Mouse (Mus musculus) erythroblast, embryonic 14.5 days (primary cell): ENCODE results near the gene Stat2. TPM values are rescaled to one million over a fixed set of nuclear protein-coding genes. Genes with fewer than 3 reads are reported as not detected.
A peak's percentile ranks its signal among the peaks of the same experiment; 100 is the strongest.

Experiments
- H3K27me3 ChIP-seq: 2 replicates; pipeline ENCODE4 v1.6.1; 2012; ENCODE audit warnings: inconsistent platforms; ENCODE audit not compliant: control insufficient read depth
- H3K36me3 ChIP-seq: 2 replicates; pipeline ENCODE4 v1.6.1; 2012; ENCODE audit warnings: mild to moderate bottlenecking, inconsistent platforms; ENCODE audit not compliant: control insufficient read depth
- H3K4me1 ChIP-seq: 2 replicates; pipeline ENCODE4 v1.6.1; 2012; ENCODE audit warnings: inconsistent platforms; ENCODE audit not compliant: control insufficient read depth
- H3K4me3 ChIP-seq: replicated peaks from 2 replicates; pipeline ENCODE3; 2012; ENCODE audit warnings: moderate library complexity, mild to moderate bottlenecking, inconsistent platforms
- H3K9me3 ChIP-seq: 2 replicates; pipeline ENCODE4 v1.6.1; 2012; ENCODE audit warnings: low read length, inconsistent platforms, mixed read lengths; ENCODE audit not compliant: control insufficient read depth
- GATA1 ChIP-seq: IDR thresholded peaks from 2 replicates; pipeline ENCODE4 v1.6.1; 2012; ENCODE audit warnings: low read length, inconsistent platforms, mixed read lengths
- TAL1 ChIP-seq: IDR thresholded peaks from 3 replicates; pipeline ENCODE4 v1.6.1; 2012; ENCODE audit warnings: low read length, inconsistent platforms, mixed read lengths
- polyA plus RNA-seq: library from polyadenylated mRNA; stranded (reverse); fragments of >175 nt; gene quantifications from 2 replicates; pipeline ENCODE4 v1.2.3, GENCODE M21; 2012

Gene Stat2
- 0.16 and 0.23 TPM in 2 replicates for polyA plus RNA-seq

DNA sequence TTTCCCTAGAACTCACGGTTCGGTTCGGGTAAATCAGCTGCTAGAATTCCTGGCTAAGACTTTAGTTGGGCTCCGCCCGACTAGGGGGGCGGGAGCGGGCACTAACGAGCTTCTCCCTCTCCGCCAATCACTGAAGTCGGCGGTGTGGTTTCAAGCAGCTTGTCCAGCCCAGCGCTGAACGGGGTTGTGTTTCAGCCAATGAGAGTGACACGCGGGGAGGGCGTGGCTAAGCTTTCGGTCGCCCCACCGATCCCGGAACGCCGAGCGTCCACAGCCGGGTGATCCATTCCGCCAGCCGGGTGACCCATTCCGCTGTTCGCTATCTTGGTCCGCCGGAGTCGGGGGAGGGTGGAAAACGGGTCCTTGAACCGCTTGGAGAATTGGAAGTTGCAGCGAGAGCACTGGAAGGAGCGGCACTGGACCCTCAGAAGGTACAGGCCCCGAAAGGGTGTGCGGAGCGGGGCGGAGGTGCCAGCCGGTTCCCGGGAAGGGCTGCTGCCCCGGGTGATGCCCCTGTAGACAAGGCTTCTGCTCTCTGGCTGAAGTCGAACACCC, at the start of gene Stat2:
Gene Stat2, plus strand, starts transcription at position 273 of the 555 bp plus-strand sequence.
- no peaks in the 10 kb centered on the region for H3K27me3 ChIP-seq
- H3K36me3 ChIP-seq = peaks cover 4% of the 10 kb centered on the region; the same call in 1 of the 2 replicates
- TF ChIP-seq TAL1 (no peak), GATA1 (no peak)
- H3K4me3 ChIP-seq = peak within 1 kb of the TSS; percentile 86
- peaks cover 32% of the 10 kb centered on the region for H3K4me1 ChIP-seq
- no peaks in the 10 kb centered on the region for H3K9me3 ChIP-seq

DNA sequence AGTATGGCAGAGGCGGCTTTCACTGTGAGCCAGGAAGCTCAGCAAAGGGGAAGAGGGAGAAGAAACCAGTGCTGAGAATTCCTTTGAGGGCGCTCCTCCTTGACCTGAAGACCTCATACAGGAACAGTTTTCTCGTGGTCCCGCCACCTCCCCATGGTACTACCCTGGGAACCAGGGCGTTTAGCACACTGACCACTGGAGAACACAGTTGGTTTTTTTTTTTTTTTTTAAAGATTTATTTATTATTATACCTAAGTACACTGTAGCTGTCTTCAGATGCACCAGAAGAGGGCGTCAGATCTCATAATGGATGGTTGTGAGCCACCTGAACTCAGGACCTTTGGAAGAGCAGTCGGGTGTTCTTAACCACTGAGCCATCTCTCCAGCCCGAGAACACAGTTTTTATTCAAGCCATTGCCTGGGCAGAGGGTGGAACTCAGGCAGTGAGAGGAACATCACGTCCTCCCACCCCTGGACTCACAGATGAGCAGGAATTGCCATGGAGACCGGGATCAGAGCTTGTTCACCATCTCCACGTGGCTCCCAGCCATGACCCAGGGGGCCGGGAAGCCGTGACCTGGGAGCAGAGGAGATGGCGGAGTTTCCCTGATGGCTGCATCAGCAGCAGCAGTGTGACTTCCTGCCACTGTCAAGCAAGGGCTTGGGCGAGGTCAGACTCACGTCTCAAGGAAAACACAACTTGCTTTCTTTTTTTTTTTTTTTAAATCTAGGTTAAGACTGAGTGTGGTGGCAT, 48.6 kb upstream of the Stat2 start:
- H3K4me1 ChIP-seq = peaks cover 35% of the 10 kb centered on the region
- TF ChIP-seq GATA1 (no peak), TAL1 (no peak)
- H3K36me3 ChIP-seq = no peaks in the 10 kb centered on the region
- no peaks in the 10 kb centered on the region for H3K27me3 ChIP-seq
- H3K9me3 ChIP-seq = no peaks in the 10 kb centered on the region
- H3K4me3 ChIP-seq = no peak overlapping the region

DNA sequence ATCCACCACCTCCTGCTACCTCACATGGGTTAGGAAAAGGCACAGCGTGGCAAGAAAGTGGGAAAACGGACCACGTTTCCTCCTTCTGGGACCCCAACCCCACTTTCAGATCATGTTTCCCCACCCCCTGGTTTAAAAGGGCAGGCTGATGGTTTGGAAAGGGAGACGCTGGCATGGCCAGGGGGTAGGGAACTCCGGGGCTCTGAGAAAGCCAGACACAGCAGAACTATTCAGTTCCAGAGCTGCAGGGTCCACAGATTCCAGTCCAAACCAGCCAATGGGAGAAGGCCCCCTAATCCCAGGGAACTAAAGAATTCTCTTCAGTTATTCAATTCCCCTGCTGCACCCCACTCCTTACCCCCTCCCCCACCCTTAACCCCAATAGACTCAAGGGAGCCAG, 45.3 kb upstream of the Stat2 start:
- no peak for TF ChIP-seq TAL1
- no peak for TF ChIP-seq GATA1
- peaks cover 33% of the 10 kb centered on the region for H3K4me1 ChIP-seq
- no peaks in the 10 kb centered on the region for H3K9me3 ChIP-seq
- no peak overlapping the region for H3K4me3 ChIP-seq
- H3K36me3 ChIP-seq = no peaks in the 10 kb centered on the region; the same call in 1 of the 2 replicates
- H3K27me3 ChIP-seq = no peaks in the 10 kb centered on the region

DNA sequence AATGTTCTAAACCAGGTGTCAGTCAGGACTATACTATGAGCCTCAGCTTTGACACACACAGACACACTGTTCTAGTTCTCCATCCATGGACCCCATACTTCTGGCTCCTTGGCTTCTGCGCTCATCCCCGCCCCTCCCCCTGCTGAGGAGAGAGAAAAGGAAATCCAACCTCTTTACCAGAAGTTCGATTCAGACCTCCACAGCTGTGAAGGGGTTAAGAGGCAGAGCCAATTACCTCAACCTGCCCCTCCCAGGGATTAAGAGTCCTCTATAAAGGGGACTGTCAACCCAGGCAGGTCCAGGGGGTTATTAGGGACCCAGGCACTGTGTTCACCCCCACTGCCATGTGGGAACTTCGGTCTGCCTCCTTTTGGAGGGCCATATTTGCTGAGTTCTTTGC, 44.8 kb upstream of the Stat2 start, which contains the start of gene Mip:
Gene Mip, plus strand, starts transcription at position 301 of the 400 bp plus-strand sequence.
- H3K36me3 ChIP-seq = peaks cover under 1% of the 10 kb centered on the region; the same call in 1 of the 2 replicates
- no peaks in the 10 kb centered on the region for H3K27me3 ChIP-seq
- H3K9me3 ChIP-seq = no peaks in the 10 kb centered on the region
- H3K4me1 ChIP-seq = peaks cover 35% of the 10 kb centered on the region
- TF ChIP-seq TAL1 (no peak), GATA1 (no peak)
- no peak within 1 kb of the TSS for H3K4me3 ChIP-seq

DNA sequence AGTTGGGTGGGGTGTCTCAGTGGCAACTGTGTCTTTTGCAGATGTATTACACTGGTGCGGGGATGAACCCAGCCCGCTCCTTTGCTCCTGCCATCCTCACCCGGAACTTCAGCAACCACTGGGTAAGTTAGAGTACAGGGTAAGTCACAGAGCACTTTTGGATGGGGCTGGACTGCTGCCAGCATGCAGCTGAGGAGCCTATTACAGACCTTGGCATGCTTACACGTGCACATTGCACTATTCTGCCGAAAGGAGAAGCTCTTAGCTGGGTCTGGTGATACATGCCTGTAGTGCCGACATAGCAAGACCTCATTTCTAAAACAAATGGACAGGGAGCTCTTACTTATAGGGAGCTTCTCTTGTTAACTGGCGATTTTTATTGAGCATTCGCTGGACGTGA, 42.8 kb upstream of the Stat2 start:
- Histone ChIP-seq H3K27me3 (no peaks in the 10 kb centered on the region), H3K4me3 (no peak overlapping the region)

DNA sequence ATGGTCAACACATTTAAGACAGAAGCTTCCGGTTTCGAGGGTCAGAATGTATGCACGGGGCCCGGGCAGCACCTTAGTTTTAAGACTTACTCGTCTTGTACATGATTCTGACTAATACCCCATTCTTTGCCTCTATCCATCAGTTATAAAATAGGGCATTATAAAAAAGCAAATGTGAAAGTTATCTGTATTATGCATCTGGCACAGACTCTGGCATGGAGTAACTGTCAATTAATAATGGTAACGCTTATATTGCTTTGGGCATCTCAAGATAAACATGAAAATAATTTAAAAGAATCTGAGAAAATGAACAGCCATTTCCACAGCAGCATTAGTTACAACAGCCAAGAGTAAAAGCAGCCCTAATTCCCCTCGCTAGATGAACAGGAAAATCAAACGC, 42.4 kb upstream of the Stat2 start:
- H3K9me3 ChIP-seq = no peaks in the 10 kb centered on the region
- no peak overlapping the region for H3K4me3 ChIP-seq
- peaks cover 40% of the 10 kb centered on the region for H3K4me1 ChIP-seq
- H3K27me3 ChIP-seq = no peaks in the 10 kb centered on the region
- H3K36me3 ChIP-seq = peaks cover 2% of the 10 kb centered on the region; the same call in 1 of the 2 replicates
- TF ChIP-seq TAL1 = no peak
- TF ChIP-seq GATA1 = no peak

More for the DNA sequence above, 42.8 kb upstream of the Stat2 start:
- H3K36me3 ChIP-seq = peaks cover 2% of the 10 kb centered on the region; the same call in 1 of the 2 replicates
- H3K9me3 ChIP-seq = no peaks in the 10 kb centered on the region
- TF ChIP-seq GATA1 (no peak), TAL1 (no peak)
- H3K4me1 ChIP-seq = peaks cover 36% of the 10 kb centered on the region

DNA sequence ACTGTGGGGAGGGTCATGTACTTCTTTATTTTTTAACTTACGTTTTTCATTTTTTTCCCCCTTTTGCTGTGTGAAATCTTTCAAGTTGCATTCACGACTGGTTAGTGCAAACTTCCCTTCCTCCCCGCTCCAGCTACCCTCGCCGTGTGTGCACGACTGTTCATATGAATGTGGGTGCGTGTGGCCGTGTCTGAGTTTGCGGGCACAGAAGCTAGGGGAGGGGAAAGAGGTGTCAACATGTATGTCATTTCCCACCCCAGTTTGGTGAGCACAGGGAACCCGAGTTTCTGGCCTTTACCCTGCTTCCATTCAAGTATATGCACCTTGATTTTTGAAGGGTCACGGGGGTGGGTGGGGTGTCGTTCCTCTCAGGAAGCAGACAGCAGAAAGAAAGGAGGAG, 39.8 kb upstream of the Stat2 start:
- H3K4me1 ChIP-seq = peaks cover 56% of the 10 kb centered on the region
- peaks cover 20% of the 10 kb centered on the region for H3K36me3 ChIP-seq
- peak overlapping the region; percentile 97 for H3K4me3 ChIP-seq
- no peaks in the 10 kb centered on the region for H3K9me3 ChIP-seq
- TF ChIP-seq TAL1 = no peak
- no peak for TF ChIP-seq GATA1
- no peaks in the 10 kb centered on the region for H3K27me3 ChIP-seq

DNA sequence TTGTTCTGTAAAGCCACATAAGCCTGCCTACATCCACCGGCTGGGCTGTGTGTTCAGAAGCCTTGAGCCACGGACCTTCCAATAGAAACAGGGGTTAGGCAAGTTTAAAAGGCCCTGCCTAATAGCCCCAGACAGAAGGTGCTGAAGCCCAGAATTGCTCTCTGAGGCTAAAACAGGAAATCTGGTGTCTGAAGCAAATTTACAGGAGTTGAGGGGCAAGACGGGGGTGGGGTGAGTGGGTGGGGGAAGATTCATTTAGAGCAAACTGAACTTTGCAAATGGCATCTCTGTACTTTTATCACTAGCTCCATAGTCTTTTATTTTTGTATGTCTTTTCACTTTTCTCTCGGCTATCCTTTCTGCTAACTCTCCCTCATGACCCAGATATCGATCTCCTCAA, 39.2 kb upstream of the Stat2 start:
- Histone ChIP-seq H3K4me1 (peaks cover 57% of the 10 kb centered on the region), H3K4me3 (peak overlapping the region; percentile 97), H3K36me3 (peaks cover 26% of the 10 kb centered on the region), H3K27me3 (no peaks in the 10 kb centered on the region), H3K9me3 (no peaks in the 10 kb centered on the region)
- TF ChIP-seq TAL1 (no peak), GATA1 (no peak)

DNA sequence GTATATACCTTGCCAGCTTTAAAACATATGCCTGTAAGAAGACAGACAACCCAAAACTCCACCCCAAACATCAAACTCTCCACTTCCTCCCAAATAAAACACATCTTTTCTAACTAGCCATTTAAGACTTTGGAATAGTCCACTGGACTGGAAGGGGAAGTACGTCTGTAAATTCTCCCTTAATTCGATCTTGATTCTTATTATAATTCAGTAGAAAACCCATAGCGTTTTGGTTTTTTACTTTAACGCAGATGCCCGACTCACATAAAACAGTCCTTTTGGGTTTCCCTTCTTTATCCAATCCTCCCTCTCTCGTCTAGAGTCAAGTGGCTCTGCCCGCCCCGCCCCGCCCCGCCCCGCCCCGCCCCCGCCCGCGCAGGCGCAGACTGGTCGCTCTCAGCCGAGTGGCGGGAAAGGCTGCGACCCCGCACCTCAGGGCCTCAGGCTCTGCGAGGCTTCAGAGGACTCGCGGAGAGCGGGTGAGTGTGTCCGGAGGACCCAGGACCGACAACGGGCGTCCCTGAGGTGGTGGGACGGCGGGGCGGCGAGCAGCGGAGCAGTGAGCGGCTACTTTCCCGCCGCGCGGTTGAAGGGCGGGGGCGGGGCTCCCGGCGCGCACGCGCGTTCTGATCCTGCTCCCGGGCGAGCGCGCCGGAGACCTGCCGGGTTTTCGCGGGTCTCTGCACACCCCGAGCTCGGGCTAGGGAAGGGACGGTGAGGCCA, 38.5 kb upstream of the Stat2 start, which contains the start of gene Timeless:
Gene Timeless, plus strand, starts transcription at position 369 of the 723 bp plus-strand sequence.
- Histone ChIP-seq H3K9me3 (no peaks in the 10 kb centered on the region), H3K36me3 (peaks cover 30% of the 10 kb centered on the region), H3K4me1 (peaks cover 59% of the 10 kb centered on the region), H3K4me3 (peak within 1 kb of the TSS; percentile 97), H3K27me3 (no peaks in the 10 kb centered on the region)
- TF ChIP-seq TAL1 (no peak), GATA1 (no peak)
